Mouse (Mus musculus): Measurements from ENCODE around the gene Opcml.

Opcml gene

DNA sequence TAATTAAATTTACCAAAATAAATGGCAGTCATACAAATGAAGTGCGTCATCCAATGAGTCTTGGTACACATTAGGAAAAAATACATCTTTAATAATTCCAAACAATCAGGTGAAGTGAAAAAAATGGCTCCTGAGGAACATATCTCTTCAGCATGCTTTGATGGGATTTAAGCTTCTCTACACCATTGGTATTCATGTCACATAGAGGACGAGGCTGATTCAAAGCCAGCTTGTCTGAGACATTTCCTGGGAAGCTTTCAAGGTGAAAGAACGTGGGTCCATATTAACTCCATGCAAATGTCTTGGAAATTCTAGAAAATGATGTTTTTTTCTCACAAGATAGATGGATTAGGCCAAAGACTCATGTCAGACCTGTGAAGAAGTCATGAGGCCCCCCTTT, 212.6 kb downstream of the Opcml start:
- no peak for DNase-seq (ENCODE audit: low read depth, low spot score)

DNA sequence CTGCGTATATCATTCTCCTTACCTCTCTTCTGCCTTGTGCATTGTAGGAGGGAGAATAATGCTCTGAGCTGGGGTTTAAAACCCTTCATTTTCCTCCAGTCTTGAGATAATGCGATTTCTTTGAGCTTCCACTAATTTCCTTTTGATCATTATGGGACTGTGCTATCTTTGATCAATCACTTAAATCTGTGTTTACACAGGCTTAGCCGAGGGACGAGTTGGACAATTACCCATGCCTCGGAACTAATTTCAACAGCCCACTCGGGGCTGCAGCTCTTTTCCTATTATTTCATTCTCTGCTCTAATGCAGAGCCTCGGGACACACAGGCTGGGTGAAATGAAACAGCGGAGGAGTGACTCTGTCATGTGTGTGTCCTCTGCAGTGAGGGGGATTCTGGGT, 220.9 kb downstream of the Opcml start:
- DNase-seq (ENCODE audit: low read depth, low spot score), result no peak

DNA sequence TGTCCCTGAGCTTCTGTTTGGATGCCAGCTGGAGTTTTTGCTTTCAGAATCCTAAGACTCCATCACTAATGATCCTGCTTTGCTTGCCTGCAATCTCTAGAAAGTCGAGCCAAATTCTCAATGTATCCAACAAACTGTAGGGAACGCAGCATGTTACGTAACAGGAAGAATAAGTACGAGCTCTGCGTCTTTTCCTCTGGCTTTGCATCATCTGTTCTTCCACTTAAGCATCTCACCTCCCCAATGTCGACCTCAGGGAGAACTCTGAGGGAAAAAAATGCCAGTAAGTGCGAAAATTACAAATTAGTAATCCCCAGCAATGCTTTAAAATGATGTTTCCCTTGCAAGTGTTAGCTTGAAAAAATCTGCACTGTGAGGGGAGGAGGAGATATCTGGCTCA, 222.1 kb downstream of the Opcml start:
- no peak for DNase-seq (ENCODE audit: low read depth, low spot score)

DNA sequence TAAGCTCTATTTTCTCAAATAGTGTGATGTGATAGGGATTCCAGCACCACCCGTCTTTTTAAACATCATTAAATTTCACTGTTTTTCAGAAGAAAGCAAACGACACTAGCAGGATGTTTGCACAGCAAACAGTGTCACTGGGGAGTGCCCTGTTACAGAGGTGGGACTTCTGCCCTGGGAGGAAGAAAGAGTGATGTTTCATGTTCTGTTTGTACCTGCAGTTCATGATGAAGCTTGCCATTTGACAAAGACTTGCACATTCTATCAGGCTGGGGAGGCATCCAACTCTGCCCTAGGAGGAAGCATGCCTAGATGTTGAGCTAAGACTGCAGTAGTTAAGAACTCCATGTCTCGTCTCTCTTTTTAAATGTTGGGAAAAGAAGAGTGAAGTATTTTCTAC, 222.6 kb downstream of the Opcml start:
- no peak for DNase-seq (ENCODE audit: low read depth, low spot score)

DNA sequence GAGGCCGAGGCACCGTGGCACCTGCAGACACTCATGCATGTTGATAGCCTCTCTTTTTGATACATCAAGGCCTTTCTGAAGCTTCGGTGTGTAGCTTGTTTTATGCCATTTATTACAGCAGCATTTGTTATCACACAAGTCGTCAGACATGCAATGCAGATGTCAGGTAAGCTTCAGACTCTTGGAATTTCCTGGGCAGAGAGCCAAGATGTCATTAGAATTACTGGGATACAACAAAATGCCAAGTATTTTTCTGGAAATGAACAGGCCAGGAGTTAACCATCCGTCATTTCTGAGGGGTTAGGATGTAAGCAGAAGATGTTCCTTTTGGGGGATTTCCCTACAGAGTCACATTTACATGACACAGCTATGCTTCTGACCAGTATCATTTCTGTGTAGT, 237.6 kb downstream of the Opcml start:
- DNase-seq (ENCODE audit: low read depth, low spot score), result no peak

DNA sequence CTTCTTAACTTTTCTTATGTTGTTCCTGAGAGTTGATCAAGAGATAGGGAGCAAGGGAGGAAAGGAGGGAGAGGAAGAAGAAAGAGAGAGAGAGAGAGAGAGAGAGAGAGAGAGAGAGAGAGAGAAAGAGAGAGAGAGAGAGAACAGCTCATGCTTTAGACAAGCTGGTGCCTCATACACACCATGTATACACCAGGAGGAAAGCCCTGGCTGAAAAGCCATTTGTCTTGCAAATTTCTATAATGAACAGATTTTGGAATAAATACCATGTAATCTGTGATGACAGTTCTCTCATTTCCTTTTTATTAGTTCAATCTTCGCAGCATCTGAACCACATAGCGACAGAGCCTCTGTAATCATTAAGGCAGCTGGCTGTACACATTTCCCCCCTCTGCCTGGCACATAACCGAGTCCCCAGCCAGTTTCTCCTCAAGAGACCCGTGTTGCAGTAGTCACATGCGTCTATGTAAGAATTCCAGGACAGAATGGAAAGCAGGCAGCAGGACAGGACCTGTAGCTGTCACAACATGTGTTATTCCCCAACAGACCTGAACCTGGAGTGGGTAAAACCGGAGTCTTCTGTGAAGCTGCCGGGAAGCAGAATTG, 238.3 kb downstream of the Opcml start:
- no peak for DNase-seq (ENCODE audit: low read depth, low spot score)

DNA sequence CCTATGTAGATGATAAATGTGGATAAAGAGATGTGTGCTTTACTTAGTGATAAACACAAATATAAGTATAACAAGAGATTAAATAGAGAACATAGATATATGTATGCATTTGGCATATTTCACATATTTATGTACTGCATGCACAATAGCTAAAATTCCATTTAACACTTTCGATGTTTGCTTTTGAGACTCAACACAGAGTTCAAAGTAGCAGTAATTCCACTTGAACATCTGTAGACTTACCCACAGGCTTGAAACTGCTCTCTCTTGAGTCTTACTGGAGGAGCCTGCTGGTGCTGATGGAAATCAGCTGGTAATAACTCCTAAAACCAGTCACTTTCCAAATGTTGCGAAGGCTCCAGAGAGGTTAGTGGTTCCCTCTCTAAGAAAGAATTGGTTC, 258.6 kb downstream of the Opcml start:
- DNase-seq (ENCODE audit: low read depth, low spot score), result no peak

DNA sequence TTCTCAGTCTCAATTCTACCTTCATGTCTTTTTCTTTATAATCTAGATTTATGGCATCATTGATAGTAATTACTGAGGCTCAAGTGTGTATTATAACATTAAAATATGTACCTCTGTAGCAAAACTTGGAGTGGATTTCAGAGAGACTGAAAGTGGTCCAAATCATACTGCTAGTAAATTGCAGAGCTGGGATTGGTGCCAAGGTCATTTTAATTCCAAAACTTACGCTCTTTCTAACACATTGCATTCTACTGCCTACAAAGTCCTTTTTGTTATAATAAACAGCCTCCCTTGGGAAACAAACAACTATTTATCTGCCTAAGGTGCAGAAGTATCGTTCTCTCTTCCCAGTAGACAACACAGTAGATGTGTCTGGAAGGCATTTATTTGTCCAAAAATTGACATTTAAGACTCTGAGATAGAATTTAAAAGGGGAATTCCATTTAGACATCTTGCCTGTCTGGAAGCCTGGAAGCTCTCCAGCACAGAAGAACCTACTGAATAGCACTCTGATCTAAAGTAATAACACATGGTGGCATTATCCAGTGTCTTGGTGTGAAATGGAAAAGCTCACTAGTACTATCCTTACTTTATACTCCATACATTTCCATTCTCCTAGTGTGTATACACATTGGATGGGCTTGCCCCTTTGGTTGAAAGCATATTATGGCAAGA, 266.7 kb downstream of the Opcml start:
- no peak for DNase-seq (ENCODE audit: low read depth, low spot score)

DNA sequence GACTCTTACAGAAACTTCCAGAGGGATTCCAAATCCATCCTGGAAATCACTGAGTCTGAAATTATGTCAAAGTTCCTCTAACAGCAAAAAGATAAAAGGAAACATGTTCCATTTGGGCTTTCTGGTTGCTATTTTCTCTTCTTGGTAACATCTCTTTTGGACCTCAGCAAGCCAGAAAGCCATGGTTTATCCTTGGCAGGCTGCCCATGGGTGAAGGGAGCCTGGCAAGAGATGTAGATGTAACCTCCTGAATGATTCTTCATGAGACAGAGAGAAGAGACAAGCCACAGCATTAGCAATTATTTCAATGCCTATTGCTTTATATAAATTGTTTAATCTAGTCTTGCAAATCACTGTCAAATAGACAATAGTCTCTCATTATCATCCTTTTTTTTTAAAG, 274.6 kb downstream of the Opcml start:
- no peak for DNase-seq (ENCODE audit: low read depth, low spot score)

DNA sequence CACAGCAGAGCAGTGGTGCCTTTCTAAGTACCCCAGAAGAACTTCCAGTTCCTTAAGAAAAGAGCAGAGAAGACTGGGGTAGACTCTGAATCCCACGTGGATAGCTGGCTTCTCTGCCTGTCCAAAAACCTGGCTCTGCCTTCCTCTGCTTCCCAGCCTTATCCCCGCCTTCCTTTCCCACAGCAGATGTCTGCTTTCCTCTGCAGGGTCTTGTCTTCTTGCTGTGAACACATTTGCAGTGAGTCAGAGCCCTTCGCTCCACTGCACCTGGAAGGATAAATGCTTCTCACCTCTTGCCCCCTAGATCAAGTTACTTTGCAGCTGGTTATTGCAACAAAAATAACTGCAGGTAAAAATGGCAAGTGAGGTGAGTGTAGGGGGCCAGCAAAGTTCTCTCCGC, 290.1 kb downstream of the Opcml start:
- DNase-seq (ENCODE audit: low read depth, low spot score), result no peak

DNA sequence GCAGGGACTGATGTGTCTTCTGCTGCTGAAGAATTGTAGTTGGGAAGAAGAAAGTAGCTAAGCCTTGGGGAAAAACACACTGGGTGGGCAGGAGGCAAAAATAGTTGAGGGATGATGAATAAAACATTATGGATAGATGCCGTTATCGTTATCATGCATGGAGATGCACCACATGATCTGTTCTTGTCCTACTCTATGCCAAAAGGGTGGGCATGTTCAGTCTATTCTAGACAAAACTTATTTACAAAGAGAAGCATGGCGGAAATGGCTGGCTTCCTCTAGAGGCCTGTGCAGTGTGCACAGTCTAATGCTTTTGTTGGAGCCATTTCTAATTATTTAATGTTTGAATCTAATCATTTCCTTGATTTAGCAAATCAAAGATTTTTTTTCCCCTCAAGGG, 293.2 kb downstream of the Opcml start:
- DNase-seq (ENCODE audit: low read depth, low spot score), result no peak

DNA sequence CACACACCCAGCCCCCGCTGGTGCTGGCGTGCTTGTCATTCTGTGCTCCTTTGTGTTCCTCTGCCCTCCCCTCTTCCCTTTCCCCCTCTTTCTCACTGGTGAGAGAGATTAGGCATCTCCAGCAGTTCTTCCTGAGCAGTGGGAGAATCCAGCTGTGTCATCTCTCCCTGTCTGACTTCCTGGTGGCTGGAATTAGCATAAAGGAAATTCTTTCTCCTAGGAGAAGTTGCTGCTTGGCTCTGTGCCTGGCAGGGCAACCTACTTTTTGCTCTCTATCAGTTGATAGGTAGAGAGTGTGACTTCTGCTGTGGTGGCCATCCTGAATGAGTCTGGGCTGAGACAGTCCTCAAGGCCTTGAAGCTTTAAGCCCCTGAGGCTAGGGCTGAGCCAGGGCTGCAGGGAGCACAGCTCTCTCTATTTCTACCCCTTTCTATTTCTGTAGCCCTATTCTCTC, 293.7 kb downstream of the Opcml start:
- DNase-seq (ENCODE audit: low read depth, low spot score), result no peak

DNA sequence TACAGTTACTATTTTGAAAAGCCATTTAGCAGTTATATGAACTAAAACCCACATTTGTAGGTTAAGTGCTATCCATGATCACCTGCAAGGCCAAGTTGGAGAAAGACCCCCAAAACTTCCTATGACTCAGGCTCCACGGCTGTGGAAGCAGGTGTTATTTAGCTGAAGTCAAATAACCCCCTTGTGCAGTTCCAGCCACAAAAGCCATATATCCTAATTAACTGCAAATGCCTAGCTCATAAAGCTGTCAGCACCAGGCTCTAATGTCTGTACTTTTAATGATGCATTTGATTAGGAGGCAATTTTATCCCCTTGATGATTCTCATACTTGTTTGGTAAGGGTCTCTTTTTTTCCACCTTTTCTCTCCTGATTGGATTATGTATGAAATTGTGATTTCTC, 300.8 kb downstream of the Opcml start:
- no peak for DNase-seq (ENCODE audit: low read depth, low spot score)

DNA sequence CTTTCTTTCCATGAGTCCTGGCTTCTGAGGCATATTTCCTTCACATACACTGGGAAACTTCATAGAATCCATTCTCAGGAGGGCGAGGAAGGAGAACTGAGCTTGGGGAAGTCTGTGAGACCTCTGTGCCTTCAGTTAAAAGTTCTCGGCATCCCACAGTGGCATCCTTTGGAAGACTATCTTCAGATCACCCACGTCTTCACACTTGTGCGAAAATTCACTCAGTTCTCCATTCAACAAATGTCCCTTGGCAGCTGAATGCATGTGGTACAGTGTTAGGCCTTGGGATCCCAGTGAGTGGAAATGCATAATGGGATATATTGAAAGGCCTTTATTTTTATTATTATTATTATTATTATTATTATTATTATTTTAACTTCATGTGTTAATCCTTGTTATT, 304.1 kb downstream of the Opcml start:
- no peak for DNase-seq (ENCODE audit: low read depth, low spot score)

DNA sequence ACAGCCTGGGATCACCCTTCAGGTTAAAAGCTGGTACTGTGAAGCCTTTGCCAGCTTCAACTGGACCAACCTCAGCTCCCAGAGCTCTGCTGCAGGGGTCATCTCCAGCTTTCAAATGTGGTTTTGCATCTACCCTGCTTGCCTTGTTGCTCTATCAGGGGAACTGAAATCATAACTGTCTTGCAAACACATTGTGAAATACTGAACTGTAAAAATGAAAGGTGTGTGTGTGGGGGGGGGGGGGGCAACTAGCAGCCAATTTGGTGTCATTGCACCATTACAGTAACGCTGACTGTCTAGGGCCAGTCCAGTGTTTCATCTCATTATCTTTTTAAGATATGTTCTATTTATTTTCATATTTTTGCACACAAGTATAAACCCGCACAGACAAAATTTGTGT, 305.6 kb downstream of the Opcml start:
- DNase-seq (ENCODE audit: low read depth, low spot score), result no peak

DNA sequence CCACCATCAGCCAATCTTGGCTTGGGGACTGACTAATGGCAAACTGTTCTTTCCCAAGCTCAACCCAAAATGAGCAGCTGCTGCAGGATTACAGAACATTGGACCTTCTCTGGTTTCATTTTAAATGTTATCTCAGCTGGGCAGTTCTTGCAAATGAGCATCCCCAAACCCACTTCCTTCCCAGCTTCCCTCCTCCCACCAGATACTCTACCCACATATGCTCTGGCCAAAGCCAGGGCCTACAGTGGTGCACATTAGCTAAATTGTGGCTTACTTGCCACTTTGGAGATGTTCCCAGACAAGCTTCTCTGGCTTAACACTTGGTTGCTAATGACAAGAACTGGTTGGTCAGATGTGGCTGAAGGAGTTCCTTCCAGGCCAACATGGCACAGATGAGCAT, 311.4 kb downstream of the Opcml start:
- DNase-seq (ENCODE audit: low read depth, low spot score), result no peak

DNA sequence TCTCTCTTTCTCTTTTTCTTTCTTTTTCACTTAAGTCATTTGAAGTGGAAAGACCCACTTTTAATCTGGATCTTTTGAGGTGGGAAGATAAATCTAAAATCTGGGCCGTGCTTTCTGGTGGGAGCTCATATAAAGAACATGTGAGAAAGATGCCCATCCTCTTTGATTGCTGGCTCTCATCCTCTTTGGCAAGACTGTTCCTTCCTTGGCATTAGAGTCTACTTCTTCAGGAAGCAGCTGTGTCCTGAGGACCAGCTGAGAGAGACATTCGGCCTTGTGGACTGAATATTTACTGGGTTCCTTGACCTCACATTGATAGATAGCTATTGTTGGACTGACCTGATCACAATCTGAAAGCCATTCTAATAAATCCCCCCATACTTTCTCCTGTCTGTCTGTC, 331.3 kb downstream of the Opcml start:
- DNase-seq (ENCODE audit: low read depth, low spot score), result no peak

DNA sequence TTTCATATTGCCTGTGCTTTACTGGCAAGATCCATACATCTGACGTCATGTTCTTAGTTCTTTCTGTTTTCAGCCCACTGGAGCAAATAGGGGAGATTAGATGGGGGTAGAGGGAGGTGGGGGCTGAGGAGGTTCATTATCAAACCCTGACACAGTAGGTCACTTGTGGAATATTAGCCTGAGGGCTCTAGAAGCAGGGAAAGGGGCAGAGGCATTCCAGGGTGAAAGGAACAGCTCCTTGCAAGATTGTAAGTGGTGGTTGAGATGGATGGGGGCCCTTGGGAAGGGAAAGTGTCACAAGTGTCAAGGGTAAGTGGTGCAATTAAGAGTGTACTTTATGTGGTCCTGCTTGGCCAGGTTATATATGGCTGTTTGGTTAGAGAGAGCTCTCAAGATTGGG, 338.2 kb downstream of the Opcml start:
- DNase-seq (ENCODE audit: low read depth, low spot score), result no peak

DNA sequence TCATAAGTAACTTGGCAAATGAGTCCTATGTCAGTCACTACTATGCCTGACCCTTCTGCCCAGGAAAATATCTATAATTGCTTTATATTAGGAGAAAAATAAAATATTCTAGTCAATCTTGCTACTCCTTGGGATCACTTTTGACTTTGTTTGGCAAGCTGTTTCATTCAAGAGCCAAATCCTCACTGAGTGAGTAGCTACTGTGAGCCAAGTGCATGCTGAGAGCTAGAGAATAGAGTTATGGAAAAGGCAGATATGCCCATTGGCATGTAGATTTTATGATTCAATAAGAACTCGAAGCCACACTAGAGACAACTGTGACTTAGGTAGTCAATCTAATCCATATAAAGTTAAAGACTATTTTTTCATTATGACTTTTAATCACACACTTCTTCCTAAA, 340.9 kb downstream of the Opcml start:
- DNase-seq (ENCODE audit: low read depth, low spot score), result no peak

DNA sequence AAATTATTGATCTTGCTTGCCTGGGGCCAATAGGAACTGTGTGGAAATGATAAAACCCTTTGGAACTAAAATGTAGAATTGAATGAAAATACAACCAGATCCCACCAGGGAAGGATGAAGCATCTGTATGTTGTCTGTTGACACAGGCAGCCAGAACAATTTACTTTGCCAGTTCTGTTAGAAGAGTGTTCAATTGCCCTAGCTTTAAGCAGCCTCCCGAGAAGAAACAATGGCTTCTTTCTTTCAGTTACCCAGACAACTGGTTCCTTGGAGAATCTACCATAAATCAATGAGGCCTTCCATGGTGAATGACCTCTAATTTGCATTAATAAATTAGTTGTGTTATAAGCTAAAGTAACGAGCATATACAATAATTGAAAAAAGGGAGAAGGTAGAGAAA, 346.0 kb downstream of the Opcml start:
- DNase-seq (ENCODE audit: low read depth, low spot score), result no peak

DNA sequence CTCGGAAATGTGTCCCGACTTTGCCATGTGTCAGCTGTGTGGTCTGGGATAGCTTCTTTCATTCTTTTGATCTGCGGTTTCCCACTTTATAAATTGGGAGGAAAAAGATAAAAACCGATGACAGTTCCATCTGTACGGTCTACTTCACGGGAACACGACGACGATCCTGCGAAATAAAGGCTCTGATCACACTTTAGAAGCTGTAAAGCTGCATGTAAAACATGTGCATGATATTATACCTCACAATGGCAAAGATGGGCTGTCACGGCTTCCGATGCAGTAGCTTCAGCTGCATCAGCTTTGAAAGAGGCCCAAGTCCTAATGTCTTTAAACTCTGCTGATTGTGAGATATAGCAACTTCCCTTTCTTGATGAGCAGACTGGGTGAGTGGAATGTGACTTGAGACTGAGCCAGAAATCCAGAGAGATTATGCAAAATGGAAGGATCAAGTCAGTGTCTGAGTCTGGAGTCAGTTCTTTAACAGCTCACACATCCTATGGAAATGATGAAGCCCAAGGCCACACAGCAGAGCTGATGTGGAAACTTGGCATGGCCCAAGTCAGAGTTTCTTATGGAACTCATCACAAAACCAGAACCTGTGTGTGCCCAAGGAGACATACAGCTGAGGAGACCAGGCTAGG, 349.5 kb downstream of the Opcml start:
- DNase-seq (ENCODE audit: low read depth, low spot score), result no peak

DNA sequence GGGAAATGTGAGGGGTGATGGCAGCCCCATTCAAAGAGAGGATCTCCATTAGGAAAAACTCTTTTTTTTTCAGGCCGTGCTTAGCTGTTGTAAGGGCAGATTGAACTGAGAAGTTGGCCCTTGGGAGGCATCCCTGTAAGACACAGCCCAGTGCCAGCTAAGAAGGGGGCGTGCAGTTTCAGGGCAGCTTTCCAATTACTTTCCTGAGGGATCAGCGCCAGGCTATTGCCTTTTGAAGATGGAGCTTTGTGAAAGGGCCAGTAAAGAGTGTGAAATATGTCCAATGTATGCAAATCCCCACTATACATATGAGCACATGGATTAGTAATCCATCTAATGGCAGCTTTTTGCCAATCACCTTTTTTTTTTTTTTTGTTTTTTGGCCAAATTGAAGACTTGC, 358.9 kb downstream of the Opcml start:
- no peak for DNase-seq (ENCODE audit: low read depth, low spot score)

DNA sequence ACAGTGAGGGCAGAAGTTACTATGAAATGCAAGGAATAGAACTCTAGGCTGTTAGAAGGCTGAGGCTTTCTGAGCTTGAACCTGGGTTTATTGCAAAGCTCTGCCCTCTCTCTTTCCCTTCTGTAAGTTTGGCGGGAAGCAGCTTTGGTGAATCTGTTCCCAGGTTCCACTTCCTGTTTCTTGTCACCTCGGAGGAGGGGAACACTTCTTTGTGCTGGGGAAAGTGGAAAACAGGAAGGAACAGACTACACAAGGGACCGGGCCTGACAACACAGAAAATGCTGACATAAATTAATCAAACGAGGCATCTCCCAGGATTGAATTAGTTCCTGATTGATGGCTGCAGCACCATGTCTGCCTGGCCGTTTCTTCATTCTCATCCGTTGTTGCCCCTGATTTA, 363.2 kb downstream of the Opcml start:
- no peak for DNase-seq (ENCODE audit: low read depth, low spot score)
